Mouse (Mus musculus): ENCODE measurements around the gene Vkorc1l1.
"Not testable (repeated sequence)": the region's sequence is repeated elsewhere in the genome, so short reads cannot be mapped to it uniquely, and the experiment has no call there.

Gene Vkorc1l1

GRCm38 (mm10) chr5:129941495-129942045 lies at the start of gene Vkorc1l1:
Vkorc1l1 (plus strand) TSS chr5:129941970.
- peak; percentile 99 for DNase-seq

GRCm38 (mm10) chr5:129895198-129896088 lies 46.3 kb upstream of the Vkorc1l1 start, which contains the start of gene Zbed5:
Zbed5 (plus strand) TSS chr5:129895723.
- peak; percentile 88 for DNase-seq

GRCm38 (mm10) chr5:129898449-129898848 lies 43.3 kb upstream of the Vkorc1l1 start, which contains the start of gene Phkg1:
Phkg1 (minus strand) TSS chr5:129898549.
- no peak for DNase-seq

- no peak for DNase-seq
Observed at GRCm38 (mm10) chr5:129907775-129908174, 34.0 kb upstream of the Vkorc1l1 start.

GRCm38 (mm10) chr5:129908242-129908965 lies 33.4 kb upstream of the Vkorc1l1 start, which contains the start of gene Nupr1l:
Nupr1l (plus strand) TSS chr5:129908540.
- DNase-seq = peak; percentile 85

GRCm38 (mm10) chr5:129909147-129909546 lies 32.6 kb upstream of the Vkorc1l1 start:
- no peak for DNase-seq

GRCm38 (mm10) chr5:129909591-129909990 lies 32.2 kb upstream of the Vkorc1l1 start:
- no peak for DNase-seq

- DNase-seq = no peak
Observed at GRCm38 (mm10) chr5:129914024-129914423, 27.7 kb upstream of the Vkorc1l1 start.

GRCm38 (mm10) chr5:129915491-129915890 lies 26.3 kb upstream of the Vkorc1l1 start:
- not testable (repeated sequence) for DNase-seq

GRCm38 (mm10) chr5:129918065-129918651 lies 23.6 kb upstream of the Vkorc1l1 start:
- DNase-seq = no peak

- DNase-seq = no peak
Observed at GRCm38 (mm10) chr5:129918752-129919151, 23.0 kb upstream of the Vkorc1l1 start.

- DNase-seq = no peak
Observed at GRCm38 (mm10) chr5:129919320-129919719, 22.4 kb upstream of the Vkorc1l1 start.

GRCm38 (mm10) chr5:129921972-129922371 lies 19.8 kb upstream of the Vkorc1l1 start:
- no peak for DNase-seq

GRCm38 (mm10) chr5:129924820-129925452 lies 16.8 kb upstream of the Vkorc1l1 start:
- DNase-seq = no peak

GRCm38 (mm10) chr5:129925933-129926332 lies 15.8 kb upstream of the Vkorc1l1 start:
- no peak for DNase-seq

- no peak for DNase-seq
Observed at GRCm38 (mm10) chr5:129929924-129930855, 11.6 kb upstream of the Vkorc1l1 start.

GRCm38 (mm10) chr5:129936941-129937340 lies 4.8 kb upstream of the Vkorc1l1 start:
- DNase-seq = no peak

- DNase-seq = peak; percentile 52
Observed at GRCm38 (mm10) chr5:129940281-129940680, 1.5 kb upstream of the Vkorc1l1 start.

GRCm38 (mm10) chr5:129940736-129941494 lies 855 bp upstream of the Vkorc1l1 start:
- DNase-seq = peak; percentile 44
